Mouse (Mus musculus) liver, embryonic 11.5 days (tissue): ENCODE measurements at regions not wholly inside any gene's neighbourhood (a gene's known extent, or its start where the extent isn't known, plus 50 kb on each side); places are given as distances from the start of the nearest gene placed in this dataset.

Source experiments
- ATAC-seq: fragments of 200-750 bp; cut with Nextera tagmentation; replicated peaks from 2 replicates; pipeline ENCODE4 v1.8.0; 2017; ENCODE audit warnings: moderate number of reproducible peaks, mild to moderate bottlenecking, moderate TSS enrichment, moderate library complexity; ENCODE audit not compliant: low FRiP score
- DNase-seq: peaks from one replicate; pipeline ENCODE4 v3.0.0-alpha.2; 2017; ENCODE audit warnings: low spot score
- H3K27ac ChIP-seq: fragments of 300-500 bp; sonication (generic); 2 replicates; pipeline ENCODE4 v1.5.1; 2014; ENCODE audit warnings: mild to moderate bottlenecking, low read depth, low read length, control low read depth
- H3K27me3 ChIP-seq: fragments of 300-500 bp; sonication (generic); replicated peaks from 2 replicates; pipeline ENCODE4 v1.6.1; 2014; ENCODE audit warnings: low read length, mixed read lengths; ENCODE audit not compliant: control insufficient read depth, insufficient read depth
- H3K36me3 ChIP-seq: fragments of 300-500 bp; sonication (generic); 2 replicates; pipeline ENCODE4 v1.6.1; 2014; ENCODE audit warnings: mild to moderate bottlenecking, low read length, moderate library complexity, mixed read lengths; ENCODE audit not compliant: control insufficient read depth, insufficient read depth
- H3K4me1 ChIP-seq: fragments of 300-500 bp; sonication (generic); replicated peaks from 2 replicates; pipeline ENCODE4 v1.6.1; 2014; ENCODE audit warnings: low read length, mixed read lengths; ENCODE audit not compliant: control insufficient read depth, insufficient read depth
- H3K4me2 ChIP-seq: fragments of 300-500 bp; sonication (generic); 2 replicates; pipeline ENCODE4 v1.6.1; 2014; ENCODE audit warnings: mild to moderate bottlenecking, control low read depth, moderate library complexity
- H3K4me3 ChIP-seq: fragments of 300-500 bp; sonication (generic); 2 replicates; pipeline ENCODE4 v1.5.1; 2014; ENCODE audit warnings: low read depth, low read length, control low read depth
- H3K9ac ChIP-seq: fragments of 300-500 bp; sonication (generic); 2 replicates; pipeline ENCODE4 v1.6.1; 2014; ENCODE audit warnings: low read depth, low read length, control low read depth
- H3K9me3 ChIP-seq: fragments of 300-500 bp; sonication (generic); 2 replicates; pipeline ENCODE4 v1.6.1; 2016; ENCODE audit warnings: low read length, inconsistent platforms, mixed read lengths; ENCODE audit not compliant: control insufficient read depth
- WGBS: fragments of 180-500 bp; shearing (Covaris S2); extraction: QIAGEN DNeasy Blood & Tissue Kit; methylation state at CpG from one replicate; pipeline ENCODE4 v1.1.7; 2014; 5-methylcytosine and 5-hydroxymethylcytosine counted together

- DNase-seq (no peak), ATAC-seq (no peak)
- Histone ChIP-seq H3K4me2 (no peak overlapping the region), H3K9ac (no peak overlapping the region), H3K9me3 (no peaks in the 10 kb centered on the region), H3K4me1 (no peaks in the 10 kb centered on the region), H3K27ac (no peak overlapping the region), H3K27me3 (no peaks in the 10 kb centered on the region), H3K4me3 (no peak overlapping the region), H3K36me3 (no peaks in the 10 kb centered on the region)
- 70% methylated on average over 1 of the region's 1 CpGs for WGBS
Observed at GRCm38 (mm10) chr3:82781464-82781863, 94.8 kb downstream of the Rbm46 start.

- WGBS, result 88% methylated on average over 8 of the region's 8 CpGs
- Histone ChIP-seq H3K9me3 (no peaks in the 10 kb centered on the region), H3K36me3 (no peaks in the 10 kb centered on the region), H3K9ac (no peak overlapping the region), H3K4me1 (no peaks in the 10 kb centered on the region), H3K27ac (no peak overlapping the region), H3K4me2 (no peak overlapping the region), H3K4me3 (no peak overlapping the region), H3K27me3 (no peaks in the 10 kb centered on the region)
- DNase-seq, result no peak
- no peak for ATAC-seq
Observed at GRCm38 (mm10) chr3:82770512-82771270, 105.6 kb downstream of the Rbm46 start.

- H3K4me2 ChIP-seq, result no peak overlapping the region
- no peaks in the 10 kb centered on the region for H3K4me1 ChIP-seq
- WGBS, result 68% methylated on average over 5 of the region's 5 CpGs
- DNase-seq (no peak), ATAC-seq (no peak)
- H3K9me3 ChIP-seq, result no peaks in the 10 kb centered on the region
- no peak overlapping the region for H3K9ac ChIP-seq
- no peaks in the 10 kb centered on the region for H3K27me3 ChIP-seq
- H3K36me3 ChIP-seq, result no peaks in the 10 kb centered on the region
- no peak overlapping the region for H3K27ac ChIP-seq
- H3K4me3 ChIP-seq, result no peak overlapping the region
Observed at GRCm38 (mm10) chr3:82767484-82767883, 108.8 kb downstream of the Rbm46 start.

- DNase-seq, result no peak
Observed at GRCm38 (mm10) chr3:82759946-82760345, 116.3 kb downstream of the Rbm46 start.

GRCm38 (mm10) chr3:82758967-82759366 lies 117.3 kb downstream of the Rbm46 start:
- no peak overlapping the region for H3K4me2 ChIP-seq
- H3K4me3 ChIP-seq, result no peak overlapping the region
- H3K27ac ChIP-seq, result no peak overlapping the region
- H3K4me1 ChIP-seq, result no peaks in the 10 kb centered on the region
- no peaks in the 10 kb centered on the region for H3K27me3 ChIP-seq
- WGBS, result 63% methylated on average over 1 of the region's 1 CpGs
- ATAC-seq (no peak), DNase-seq (no peak)
- no peak overlapping the region for H3K9ac ChIP-seq
- no peaks in the 10 kb centered on the region for H3K9me3 ChIP-seq
- no peaks in the 10 kb centered on the region for H3K36me3 ChIP-seq

More at GRCm38 (mm10) chr3:82759946-82760345, 116.3 kb downstream of the Rbm46 start:
- Histone ChIP-seq H3K4me1 (no peaks in the 10 kb centered on the region), H3K27me3 (no peaks in the 10 kb centered on the region), H3K4me3 (no peak overlapping the region), H3K9me3 (no peaks in the 10 kb centered on the region), H3K27ac (no peak overlapping the region), H3K36me3 (no peaks in the 10 kb centered on the region), H3K4me2 (no peak overlapping the region), H3K9ac (no peak overlapping the region)
- 77% methylated on average over 2 of the region's 2 CpGs for WGBS
- no peak for ATAC-seq

- Histone ChIP-seq H3K9me3 (no peaks in the 10 kb centered on the region), H3K27me3 (no peaks in the 10 kb centered on the region), H3K36me3 (no peaks in the 10 kb centered on the region)
Observed at GRCm38 (mm10) chr3:82725546-82725945, 150.7 kb downstream of the Rbm46 start.

GRCm38 (mm10) chr3:82707628-82708027 lies 159.7 kb upstream of the Npy2r start:
- ATAC-seq (no peak), DNase-seq (no peak)
- Histone ChIP-seq H3K9ac (no peak overlapping the region), H3K4me2 (no peak overlapping the region), H3K4me1 (no peaks in the 10 kb centered on the region), H3K27ac (no peak overlapping the region), H3K9me3 (no peaks in the 10 kb centered on the region), H3K27me3 (no peaks in the 10 kb centered on the region), H3K4me3 (no peak overlapping the region), H3K36me3 (no peaks in the 10 kb centered on the region)
- 87% methylated on average over 4 of the region's 4 CpGs for WGBS

More at GRCm38 (mm10) chr3:82725546-82725945, 150.7 kb downstream of the Rbm46 start:
- no peak overlapping the region for H3K9ac ChIP-seq
- H3K27ac ChIP-seq, result no peak overlapping the region
- H3K4me3 ChIP-seq, result no peak overlapping the region
- H3K4me2 ChIP-seq, result no peak overlapping the region
- no peaks in the 10 kb centered on the region for H3K4me1 ChIP-seq
- WGBS, result 22% methylated on average over 3 of the region's 3 CpGs
- ATAC-seq, result 0 out of 2 replicates have a peak, but pooled peaks have one; percentile 34
- DNase-seq, result peak; percentile 36

GRCm38 (mm10) chr3:82692131-82692530 lies 144.2 kb upstream of the Npy2r start:
- H3K27me3 ChIP-seq, result no peaks in the 10 kb centered on the region
- H3K27ac ChIP-seq, result no peak overlapping the region
- no peak overlapping the region for H3K4me2 ChIP-seq
- no peaks in the 10 kb centered on the region for H3K9me3 ChIP-seq
- 78% methylated on average over 2 of the region's 2 CpGs for WGBS
- no peak overlapping the region for H3K9ac ChIP-seq
- DNase-seq (no peak), ATAC-seq (no peak)
- no peaks in the 10 kb centered on the region for H3K4me1 ChIP-seq
- no peaks in the 10 kb centered on the region for H3K36me3 ChIP-seq
- H3K4me3 ChIP-seq, result no peak overlapping the region

GRCm38 (mm10) chr3:82656159-82656874 lies 108.4 kb upstream of the Npy2r start:
- Histone ChIP-seq H3K36me3 (no peaks in the 10 kb centered on the region), H3K4me3 (no peak overlapping the region), H3K9me3 (no peaks in the 10 kb centered on the region), H3K4me2 (no peak overlapping the region), H3K27me3 (no peaks in the 10 kb centered on the region), H3K27ac (no peak overlapping the region), H3K9ac (no peak overlapping the region), H3K4me1 (no peaks in the 10 kb centered on the region)
- ATAC-seq (no peak), DNase-seq (no peak)
- WGBS, result 81% methylated on average over 8 of the region's 8 CpGs
